Mouse (Mus musculus) bone marrow macrophage, adult 2 months (primary cell): ENCODE results near the gene Rapgef4.

Experiments
- CTCF ChIP-seq: IDR thresholded peaks from 2 replicates; pipeline ENCODE4 v1.5.1; 2012; ENCODE audit warnings: low read depth, mild to moderate bottlenecking, low read length, moderate library complexity
- POLR2A ChIP-seq: IDR thresholded peaks from 2 replicates; pipeline ENCODE4 v1.6.1; 2012; ENCODE audit warnings: mild to moderate bottlenecking, low read depth, low read length, borderline replicate concordance

DNA sequence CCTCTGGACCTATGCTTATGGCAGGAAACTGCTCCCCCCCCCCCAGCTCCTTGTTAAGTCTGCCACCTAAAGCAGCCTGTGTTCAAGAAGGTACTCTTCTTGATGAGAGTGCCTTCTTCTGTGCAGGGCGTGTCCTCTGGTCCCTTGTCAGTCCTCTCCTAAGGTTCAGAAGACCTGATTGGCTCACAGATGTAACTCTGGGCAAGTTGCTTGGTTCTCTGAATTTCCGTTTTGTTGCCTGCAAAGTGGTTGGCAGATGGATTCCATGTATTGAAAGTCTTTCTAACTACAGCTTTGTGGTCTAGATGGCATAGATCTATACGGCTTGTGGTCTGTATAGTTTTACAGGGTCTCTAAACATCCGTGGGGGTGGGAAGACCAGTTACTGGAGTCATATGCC lies 101.8 kb downstream of the Rapgef4 start:
- TF ChIP-seq CTCF (no peak), POLR2A (no peak)
